Mouse (Mus musculus) small intestine, adult 2 months (tissue): ENCODE measurements around the gene Dlx4.

Experiments used
- CTCF ChIP-seq: fragments of 200-500 bp; IDR thresholded peaks from 2 replicates; pipeline ENCODE4 v1.5.1; 2012; ENCODE audit warnings: low read depth, mild to moderate bottlenecking, control low read depth, inconsistent platforms, low read length, moderate library complexity, mixed read lengths; ENCODE audit not compliant: insufficient replicate concordance, insufficient read length; ENCODE audit errors: extremely low read depth
- POLR2A ChIP-seq: fragments of 200-500 bp; IDR thresholded peaks from 2 replicates; pipeline ENCODE4 v1.6.1; 2012; ENCODE audit warnings: low read depth, mild to moderate bottlenecking, control low read depth, inconsistent platforms, low read length, moderate library complexity

DNA sequence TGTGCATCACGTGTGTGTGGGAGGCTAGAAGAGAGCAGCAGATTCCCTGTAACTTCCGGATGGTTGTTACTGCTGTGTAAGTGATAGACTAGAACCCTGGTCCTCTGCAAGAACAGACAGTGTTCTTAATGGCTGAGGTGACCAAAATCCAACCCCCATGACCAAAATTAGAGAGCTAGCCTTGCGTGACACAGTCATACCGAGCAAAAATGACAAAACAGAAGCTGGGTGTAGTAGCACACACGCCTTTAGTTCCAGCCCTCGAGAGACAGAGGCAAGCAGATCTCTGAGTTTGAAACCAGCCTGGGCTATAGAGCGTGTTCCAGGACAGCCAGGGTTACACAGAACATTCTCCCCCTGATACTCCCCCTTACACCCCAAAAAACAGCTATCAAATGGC, 36.0 kb downstream of the Dlx4 start:
- TF ChIP-seq POLR2A (no peak), CTCF (no peak)
